Mouse (Mus musculus) embryonic facial prominence, embryonic 12.5 days (tissue): ENCODE results near the gene Tmem69. TPM values are rescaled to one million over a fixed set of nuclear protein-coding genes. Genes with fewer than 3 reads are reported as not detected.
A peak's percentile ranks its signal among the peaks of the same experiment; 100 is the strongest.

Source experiments
- ATAC-seq: fragments of 200-750 bp; cut with Nextera tagmentation; 2 replicates; pipeline ENCODE4 v1.8.0; 2017; ENCODE audit not compliant: insufficient number of reproducible peaks, insufficient read depth, low FRiP score, low TSS enrichment
- H3K27ac ChIP-seq: fragments of 300-500 bp; sonication (generic); 2 replicates; pipeline ENCODE4 v1.5.1; 2016; ENCODE audit warnings: mild to moderate bottlenecking
- H3K27me3 ChIP-seq: fragments of 300-500 bp; sonication (generic); 2 replicates; pipeline ENCODE4 v1.6.1; 2016; ENCODE audit warnings: mild to moderate bottlenecking, moderate library complexity
- H3K36me3 ChIP-seq: fragments of 300-500 bp; sonication (generic); 2 replicates; pipeline ENCODE4 v1.6.1; 2016; ENCODE audit warnings: mild to moderate bottlenecking
- H3K4me1 ChIP-seq: fragments of 300-500 bp; sonication (generic); 2 replicates; pipeline ENCODE4 v1.6.1; 2016
- H3K4me2 ChIP-seq: fragments of 300-500 bp; sonication (generic); replicated peaks from 2 replicates; pipeline ENCODE4 v1.6.1; 2016; ENCODE audit warnings: mild to moderate bottlenecking, moderate library complexity
- H3K4me3 ChIP-seq: fragments of 300-500 bp; sonication (generic); 2 replicates; pipeline ENCODE4 v1.5.1; 2016; ENCODE audit warnings: mild to moderate bottlenecking
- H3K9ac ChIP-seq: fragments of 300-500 bp; sonication (generic); 2 replicates; pipeline ENCODE4 v1.6.1; 2016; ENCODE audit warnings: mild to moderate bottlenecking, moderate library complexity
- H3K9me3 ChIP-seq: fragments of 300-500 bp; sonication (generic); 2 replicates; pipeline ENCODE4 v1.6.1; 2016; ENCODE audit warnings: mild to moderate bottlenecking, moderate library complexity
- WGBS: fragments of 180-500 bp; shearing (Covaris S2); methylation state at CpG from one replicate; pipeline ENCODE4 v1.1.7; 2016; 5-methylcytosine and 5-hydroxymethylcytosine counted together
- polyA plus RNA-seq: library from polyadenylated mRNA; unstranded; fragments of >200 nt; fragmentation: Nextera tagmentation; extraction: Ambion mirVana; gene quantifications from 2 replicates; pipeline ENCODE4 v1.2.1, GENCODE M21; 2016

Gene Tmem69
- polyA plus RNA-seq, 1 experiment from 2014 or later: 21.6 TPM

- H3K9ac ChIP-seq: no peak overlapping the region
- no peaks in the 10 kb centered on the region for H3K27me3 ChIP-seq
- ATAC-seq: no peak
- H3K9me3 ChIP-seq: no peaks in the 10 kb centered on the region
- H3K4me3 ChIP-seq: no peak overlapping the region
- peaks cover 9% of the 10 kb centered on the region; the same call in 1 of the 2 replicates for H3K36me3 ChIP-seq
- no peak overlapping the region for H3K4me2 ChIP-seq
- no peaks in the 10 kb centered on the region for H3K4me1 ChIP-seq
- H3K27ac ChIP-seq: no peak overlapping the region
Measured at GRCm38 (mm10) chr4:116536351-116536750, 19.4 kb downstream of the Tmem69 start.

GRCm38 (mm10) chr4:116531109-116531508 is 24.6 kb downstream of the Tmem69 start:
- ATAC-seq: no peak
- Histone ChIP-seq H3K4me2 (no peak overlapping the region), H3K27me3 (no peaks in the 10 kb centered on the region), H3K4me1 (no peaks in the 10 kb centered on the region), H3K9ac (no peak overlapping the region), H3K9me3 (no peaks in the 10 kb centered on the region), H3K4me3 (no peak overlapping the region), H3K36me3 (peaks cover 21% of the 10 kb centered on the region), H3K27ac (no peak overlapping the region)
- 65% methylated on average over 2 of the region's 2 CpGs for WGBS

GRCm38 (mm10) chr4:116507425-116508218 is 48.1 kb downstream of the Tmem69 start, which contains the start of gene Ipp:
Gene Ipp (plus strand): TSS chr4:116507549.
- peak; percentile 95 for ATAC-seq
- Histone ChIP-seq H3K4me3 (peak within 1 kb of the TSS; percentile 61), H3K9me3 (no peaks in the 10 kb centered on the region), H3K27me3 (no peaks in the 10 kb centered on the region), H3K27ac (peak within 1 kb of the TSS; percentile 91), H3K9ac (peak within 1 kb of the TSS; percentile 77), H3K36me3 (no peaks in the 10 kb centered on the region), H3K4me1 (peaks cover 9% of the 10 kb centered on the region; the same call in 1 of the 2 replicates), H3K4me2 (peak within 1 kb of the TSS; percentile 59)
- under 1% methylated on average over 53 of the region's 55 CpGs for WGBS

- WGBS: 23% methylated on average over 11 of the region's 11 CpGs
Measured at GRCm38 (mm10) chr4:116506886-116507424, 48.8 kb downstream of the Tmem69 start.

More at GRCm38 (mm10) chr4:116506886-116507424, 48.8 kb downstream of the Tmem69 start:
- peak overlapping the region; percentile 77 for H3K9ac ChIP-seq
- H3K9me3 ChIP-seq: no peaks in the 10 kb centered on the region
- no peak for ATAC-seq
- H3K27me3 ChIP-seq: no peaks in the 10 kb centered on the region
- no peaks in the 10 kb centered on the region for H3K36me3 ChIP-seq
- H3K27ac ChIP-seq: peak overlapping the region; percentile 91; the same call in 1 of the 2 replicates
- H3K4me3 ChIP-seq: peak overlapping the region; percentile 61
- H3K4me1 ChIP-seq: peaks cover 9% of the 10 kb centered on the region; the same call in 1 of the 2 replicates
- peak overlapping the region; percentile 59 for H3K4me2 ChIP-seq

Other genes starting within 250 kb of the Tmem69 start
- 21.7 and 24.9 TPM in 2 replicates for gene Mast2, start 91.8 kb downstream of the Tmem69 start, polyA plus RNA-seq
- gene Ipp, start 48.4 kb downstream of the Tmem69 start, polyA plus RNA-seq: 16.1 and 16.2 TPM in 2 replicates
- gene Gpbp1l1, start 1.7 kb upstream of the Tmem69 start, polyA plus RNA-seq: 34.4 and 35.1 TPM in 2 replicates
- gene Ccdc17, start 40.7 kb upstream of the Tmem69 start, polyA plus RNA-seq: 2.5 and 3.1 TPM in 2 replicates
- gene Nasp, start 72.0 kb upstream of the Tmem69 start, polyA plus RNA-seq: 246 and 256 TPM in 2 replicates
- gene Akr1a1, start 95.7 kb upstream of the Tmem69 start, polyA plus RNA-seq: 689 and 706 TPM in 2 replicates
- gene Prdx1, start 129.6 kb upstream of the Tmem69 start, polyA plus RNA-seq: 1,087 and 1,115 TPM in 2 replicates
- 26.4 and 28.5 TPM in 2 replicates for gene Mmachc, start 152.5 kb upstream of the Tmem69 start, polyA plus RNA-seq
- gene Ccdc163, start 152.6 kb upstream of the Tmem69 start, polyA plus RNA-seq: 25.2 and 26.3 TPM in 2 replicates
- gene Tesk2, start 165.0 kb upstream of the Tmem69 start, polyA plus RNA-seq: 11.8 TPM in 2 replicates